Mouse (Mus musculus): ENCODE data around the gene Tbc1d12. TPM values are rescaled to one million over a fixed set of nuclear protein-coding genes. Genes with fewer than 3 reads are reported as not detected.
A peak's percentile ranks its signal among the peaks of the same experiment; 100 is the strongest.

Gene Tbc1d12
- total RNA-seq, 1 experiment = 4.8 TPM

DNA sequence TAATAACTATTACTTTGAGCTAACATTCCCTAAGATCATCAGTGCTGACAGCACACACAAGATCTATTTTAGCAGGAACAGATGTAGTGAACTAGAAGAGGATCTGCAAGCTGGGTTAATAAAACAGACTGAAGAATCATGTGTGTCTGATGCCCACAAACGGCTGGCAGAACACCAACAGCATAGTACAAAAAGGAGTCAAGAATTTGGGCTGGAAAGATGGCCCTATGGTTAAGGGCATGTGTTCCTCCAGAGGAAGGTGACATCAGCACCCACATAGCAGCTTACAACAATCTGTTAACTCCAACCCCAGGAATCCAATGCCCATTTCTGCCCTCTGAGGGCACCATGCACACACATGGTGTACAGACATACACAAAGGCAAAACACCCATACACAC, 38.1 kb upstream of the Tbc1d12 start:
- Histone ChIP-seq H3K4me3 (ENCODE audit: insufficient read depth in 1 of 2, low read depth in 1 of 2, low read length in 2 of 2, poor library complexity in 1 of 2, severe bottlenecking in 1 of 2) (no peak overlapping the region), H3K36me3 (ENCODE audit: control insufficient read depth, insufficient read depth, low read length, poor library complexity, severe bottlenecking) (peaks cover 35% of the 10 kb centered on the region), H3K4me1 (ENCODE audit: control insufficient read depth in 2 of 2, insufficient read depth in 2 of 2, low read length in 2 of 2, poor library complexity in 1 of 2) (peaks cover 0 to 3% of the 10 kb centered on the region in 2 experiments; a peak in 1 of 4 replicates), H3K9me3 (ENCODE audit: control insufficient read depth, insufficient read depth, low read depth, low read length) (no peaks in the 10 kb centered on the region), H3K9ac (ENCODE audit: insufficient read depth, low read depth, low read length, poor library complexity, severe bottlenecking) (no peak overlapping the region), H3K27ac (ENCODE audit: insufficient read depth, low read depth, low read length, poor library complexity, severe bottlenecking) (no peak overlapping the region)
- TF ChIP-seq ZC3H11A (IDR thresholded peaks at IDR 0.05; ENCODE audit: borderline replicate concordance, low read depth, low read length) = no peak
- TF ChIP-seq CHD2 (IDR thresholded peaks at IDR 0.05; ENCODE audit: low read depth, low read length) = no peak
- TF ChIP-seq HCFC1 (IDR thresholded peaks at IDR 0.05; ENCODE audit: borderline replicate concordance, insufficient read depth, low read length) = no peak
- no peak for TF ChIP-seq MAFK (IDR thresholded peaks at IDR 0.05; ENCODE audit: insufficient read depth, low read depth, low read length)
- no peak for TF ChIP-seq ZNF384 (IDR thresholded peaks at IDR 0.05; ENCODE audit: low read depth, low read length)
- in situ Hi-C loops (cut with MboI; ENCODE audit: low sequenced_read_pairs in 2 of 2, unreplicated experiment in 2 of 2) = no loop called here
- DNase-seq (ENCODE audit: low read depth, low spot score) = no peak

DNA sequence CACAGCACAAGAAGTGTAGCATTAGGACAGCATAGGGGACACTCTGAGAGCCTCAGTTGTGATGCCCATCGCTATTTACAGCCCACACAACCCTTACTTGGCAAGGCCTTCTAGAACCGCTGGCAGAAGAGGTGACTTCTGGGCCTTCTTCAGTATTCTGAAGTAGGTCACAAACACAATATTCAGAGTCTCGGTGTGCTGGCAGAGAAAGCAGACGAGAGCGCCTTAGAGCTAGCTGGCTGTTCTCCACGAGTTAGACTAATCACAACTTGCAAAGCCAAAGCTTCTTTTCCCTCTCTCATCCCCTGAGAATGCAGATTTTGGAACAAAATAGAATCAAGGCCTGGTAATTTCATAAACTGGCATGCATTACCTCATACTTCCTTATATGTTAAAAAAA, 37.6 kb upstream of the Tbc1d12 start:
- TF ChIP-seq MAFK (IDR thresholded peaks at IDR 0.05; ENCODE audit: insufficient read depth, low read depth, low read length) = no peak
- DNase-seq (ENCODE audit: low read depth, low spot score) = no peak
- peaks cover 0 to 3% of the 10 kb centered on the region in 2 experiments; a peak in 1 of 4 replicates for H3K4me1 ChIP-seq (ENCODE audit: control insufficient read depth in 2 of 2, insufficient read depth in 2 of 2, low read length in 2 of 2, poor library complexity in 1 of 2)
- no peak overlapping the region for H3K4me3 ChIP-seq (ENCODE audit: insufficient read depth in 1 of 2, low read depth in 1 of 2, low read length in 2 of 2, poor library complexity in 1 of 2, severe bottlenecking in 1 of 2)
- H3K9me3 ChIP-seq (ENCODE audit: control insufficient read depth, insufficient read depth, low read depth, low read length) = no peaks in the 10 kb centered on the region
- in situ Hi-C loops (cut with MboI; ENCODE audit: low sequenced_read_pairs in 2 of 2, unreplicated experiment in 2 of 2) = no loop called here
- no peak overlapping the region for H3K9ac ChIP-seq (ENCODE audit: insufficient read depth, low read depth, low read length, poor library complexity, severe bottlenecking)
- no peak overlapping the region for H3K27ac ChIP-seq (ENCODE audit: insufficient read depth, low read depth, low read length, poor library complexity, severe bottlenecking)
- H3K36me3 ChIP-seq (ENCODE audit: control insufficient read depth, insufficient read depth, low read length, poor library complexity, severe bottlenecking) = peaks cover 33% of the 10 kb centered on the region

DNA sequence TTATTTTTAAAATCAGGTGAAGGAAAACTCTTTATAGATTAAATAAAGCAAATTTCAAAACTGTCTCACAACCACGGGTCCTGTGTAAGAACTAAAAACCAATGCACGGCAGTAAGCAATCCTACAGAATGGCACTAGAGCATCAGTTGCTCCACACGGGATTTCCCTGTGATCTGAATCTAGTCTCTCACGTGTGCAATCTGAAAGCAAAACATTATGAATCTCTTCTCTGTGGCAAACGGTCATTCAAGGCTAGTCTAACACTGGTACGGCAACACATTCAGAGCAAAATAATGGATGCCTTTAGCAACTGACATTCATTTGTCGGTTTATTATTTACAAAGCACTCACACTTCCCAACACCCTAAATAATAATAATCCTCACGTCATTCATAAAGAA, 18.2 kb upstream of the Tbc1d12 start:
- Histone ChIP-seq H3K27ac (ENCODE audit: insufficient read depth, low read depth, low read length, poor library complexity, severe bottlenecking) (no peak overlapping the region), H3K4me1 (ENCODE audit: control insufficient read depth in 2 of 2, insufficient read depth in 2 of 2, low read length in 2 of 2, poor library complexity in 1 of 2) (0 out of 4 replicates have a peak, but pooled peaks cover 0 to 2% of the 10 kb centered on the region in 2 experiments), H3K9me3 (ENCODE audit: control insufficient read depth, insufficient read depth, low read depth, low read length) (no peaks in the 10 kb centered on the region), H3K9ac (ENCODE audit: insufficient read depth, low read depth, low read length, poor library complexity, severe bottlenecking) (peak overlapping the region; percentile 93), H3K4me3 (ENCODE audit: insufficient read depth in 1 of 2, low read depth in 1 of 2, low read length in 2 of 2, poor library complexity in 1 of 2, severe bottlenecking in 1 of 2) (peak overlapping the region; percentile 90 to 92), H3K36me3 (ENCODE audit: control insufficient read depth, insufficient read depth, low read length, poor library complexity, severe bottlenecking) (peaks cover 18% of the 10 kb centered on the region)
- DNase-seq (ENCODE audit: low read depth, low spot score) = no peak
- no peak for TF ChIP-seq MAFK (IDR thresholded peaks at IDR 0.05; ENCODE audit: insufficient read depth, low read depth, low read length)
- no peak for TF ChIP-seq HCFC1 (IDR thresholded peaks at IDR 0.05; ENCODE audit: borderline replicate concordance, insufficient read depth, low read length)
- TF ChIP-seq CHD2 (IDR thresholded peaks at IDR 0.05; ENCODE audit: low read depth, low read length) = no peak
- no peak for TF ChIP-seq ZC3H11A (IDR thresholded peaks at IDR 0.05; ENCODE audit: borderline replicate concordance, low read depth, low read length)
- TF ChIP-seq ZNF384 (IDR thresholded peaks at IDR 0.05; ENCODE audit: low read depth, low read length) = no peak
- in situ Hi-C loops (cut with MboI; ENCODE audit: low sequenced_read_pairs in 2 of 2, unreplicated experiment in 2 of 2) = no loop called here

DNA sequence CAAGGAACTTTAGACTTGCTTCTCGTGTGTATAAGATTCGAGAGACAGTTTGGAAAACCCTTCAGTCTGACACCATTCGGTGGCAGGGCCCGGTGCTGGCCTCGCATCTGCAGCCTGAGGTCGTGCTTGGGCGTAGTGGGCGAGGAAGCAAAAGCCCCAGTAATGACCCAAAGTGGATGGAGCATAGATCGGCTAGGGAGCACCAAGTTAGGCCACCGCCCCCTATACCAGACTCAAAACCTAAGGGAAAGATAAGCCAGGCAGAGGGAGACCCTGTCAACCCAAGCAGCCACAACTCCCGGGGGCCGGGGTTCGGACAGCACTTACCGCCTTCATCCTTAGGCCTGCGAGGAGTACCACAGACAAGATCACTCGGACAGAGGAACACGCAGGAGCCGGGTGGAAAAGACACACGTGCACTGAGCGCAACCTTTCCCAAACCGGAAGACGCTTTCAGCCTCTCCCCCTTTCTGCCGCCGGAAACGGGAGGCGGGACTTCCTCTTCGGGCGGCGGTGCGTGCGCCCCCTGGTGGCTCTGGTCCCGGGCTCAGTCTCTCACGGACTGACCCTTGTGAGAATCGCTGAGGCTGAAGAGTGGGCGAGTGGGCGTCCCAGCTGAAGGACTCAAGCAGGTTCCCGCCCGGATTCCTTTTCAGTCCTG, 17.5 kb upstream of the Tbc1d12 start, which contains the start of gene Noc3l:
Noc3l (minus strand) TSS at position 472 of the 661 bp plus-strand sequence.
- Histone ChIP-seq H3K4me1 (ENCODE audit: control insufficient read depth in 2 of 2, insufficient read depth in 2 of 2, low read length in 2 of 2, poor library complexity in 1 of 2) (0 out of 4 replicates have a peak, but pooled peaks cover 0 to 2% of the 10 kb centered on the region in 2 experiments), H3K9me3 (ENCODE audit: control insufficient read depth, insufficient read depth, low read depth, low read length) (no peaks in the 10 kb centered on the region), H3K4me3 (ENCODE audit: insufficient read depth in 1 of 2, low read depth in 1 of 2, low read length in 2 of 2, poor library complexity in 1 of 2, severe bottlenecking in 1 of 2) (peak within 1 kb of the TSS; percentile 90 to 92), H3K36me3 (ENCODE audit: control insufficient read depth, insufficient read depth, low read length, poor library complexity, severe bottlenecking) (peaks cover 16% of the 10 kb centered on the region), H3K9ac (ENCODE audit: insufficient read depth, low read depth, low read length, poor library complexity, severe bottlenecking) (peak within 1 kb of the TSS; percentile 93), H3K27ac (ENCODE audit: insufficient read depth, low read depth, low read length, poor library complexity, severe bottlenecking) (peak within 1 kb of the TSS; percentile 48)
- peak; percentile 89 for DNase-seq (ENCODE audit: low read depth, low spot score)
- no peak for TF ChIP-seq CHD2 (IDR thresholded peaks at IDR 0.05; ENCODE audit: low read depth, low read length)
- peak; percentile 17; the same call in 1 of the 2 replicates for TF ChIP-seq ZC3H11A (IDR thresholded peaks at IDR 0.05; ENCODE audit: borderline replicate concordance, low read depth, low read length)
- peak; percentile 59; the same call in 1 of the 2 replicates for TF ChIP-seq HCFC1 (IDR thresholded peaks at IDR 0.05; ENCODE audit: borderline replicate concordance, insufficient read depth, low read length)
- in situ Hi-C loops (cut with MboI; ENCODE audit: low sequenced_read_pairs in 2 of 2, unreplicated experiment in 2 of 2) = no loop called here

Data from ES-E14 (cell line).